Mouse (Mus musculus) mouse embryonic stem cell (cell line): ENCODE data around the gene Ccdc14.

Experiments
- in situ Hi-C, 2 experiments: fragments of 300-500 bp; cut with MboI; formaldehyde crosslinking; loops; 1 replicate in 1 of 2; 3 replicates in 1 of 2; pipeline ENCODE4 v1.14.3; 2019 to 2020; ENCODE audit warnings: low sequenced_read_pairs in 2 of 2, low pct_unique_long_range_greater_than_20kb in 1 of 2, mixed read lengths in 1 of 2; ENCODE audit not compliant: unreplicated experiment in 1 of 2

The Ccdc14 gene

GRCm38 (mm10) chr16:34767443-34767842, 77.0 kb downstream of the Ccdc14 start:
- in situ Hi-C loops: no loop called here

DNA sequence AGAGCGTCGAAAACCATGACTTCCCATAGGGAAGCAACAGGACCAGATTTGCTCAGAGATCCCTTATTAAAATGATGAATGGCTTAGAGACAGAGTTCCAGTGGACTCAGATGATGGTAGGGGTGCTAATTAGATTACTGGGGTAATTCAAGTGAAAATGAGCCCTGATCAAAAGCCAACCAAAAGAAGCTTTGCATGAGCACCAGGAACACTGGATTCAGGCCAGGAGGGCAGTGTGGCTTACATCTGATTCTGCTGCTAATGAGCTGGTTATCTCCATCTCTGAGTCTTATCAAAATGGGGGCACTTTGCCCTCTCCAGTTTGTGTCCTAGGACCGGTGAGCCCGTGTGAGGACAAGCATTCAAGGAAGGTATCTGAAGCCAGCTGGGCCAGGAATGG, 78.0 kb downstream of the Ccdc14 start:
- in situ Hi-C loops: no loop called here

- in situ Hi-C loops: no loop called here
These were observed 79.7 kb downstream of the Ccdc14 start for GRCm38 (mm10) chr16:34770127-34770526.

GRCm38 (mm10) chr16:34772445-34773032, 82.1 kb downstream of the Ccdc14 start:
- in situ Hi-C loops: no loop called here
